Mouse (Mus musculus): ENCODE measurements around the gene Irf2bp1.
A peak's percentile ranks its signal among the peaks of the same experiment; 100 is the strongest.

The Irf2bp1 gene

DNA sequence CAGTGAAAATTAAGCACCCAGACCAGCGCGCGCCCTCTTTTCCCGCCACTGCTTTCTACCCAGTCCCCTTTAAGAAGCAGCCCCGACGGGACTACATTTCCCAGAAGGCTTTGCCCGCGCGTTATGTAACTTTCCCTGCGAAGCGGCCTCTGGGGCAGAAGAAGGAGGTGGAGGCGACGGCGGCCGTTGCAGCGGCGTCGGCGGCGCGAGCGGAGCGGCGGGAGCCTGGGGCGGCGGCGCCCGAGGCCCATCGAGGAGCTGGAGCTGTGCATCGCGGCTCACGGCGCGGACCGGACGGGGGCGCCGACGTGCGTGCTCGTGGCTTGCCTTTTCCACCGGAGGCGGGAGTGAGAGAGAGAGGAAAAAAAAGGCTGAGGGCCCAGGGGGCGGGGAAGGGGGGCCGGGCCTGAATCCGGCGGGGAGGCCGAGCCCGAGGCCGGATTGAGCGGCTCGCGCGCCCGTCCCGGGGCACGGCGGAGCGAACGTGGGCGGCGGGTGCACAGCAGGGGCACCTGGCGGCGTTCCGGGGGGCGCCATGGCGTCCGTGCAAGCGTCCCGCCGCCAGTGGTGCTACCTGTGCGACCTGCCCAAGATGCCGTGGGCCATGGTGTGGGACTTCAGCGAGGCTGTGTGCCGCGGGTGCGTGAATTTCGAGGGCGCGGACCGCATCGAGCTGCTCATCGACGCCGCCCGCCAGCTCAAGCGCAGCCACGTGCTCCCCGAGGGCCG, at the start of gene Irf2bp1:
Gene Irf2bp1, plus strand, starts transcription at position 143 of the 729 bp plus-strand sequence.
- DNase-seq, result peak; percentile 94

- peak; percentile 66 for DNase-seq
Measured at GRCm38 (mm10) chr7:18957569-18958383, 46.1 kb upstream of the Irf2bp1 start.

DNA sequence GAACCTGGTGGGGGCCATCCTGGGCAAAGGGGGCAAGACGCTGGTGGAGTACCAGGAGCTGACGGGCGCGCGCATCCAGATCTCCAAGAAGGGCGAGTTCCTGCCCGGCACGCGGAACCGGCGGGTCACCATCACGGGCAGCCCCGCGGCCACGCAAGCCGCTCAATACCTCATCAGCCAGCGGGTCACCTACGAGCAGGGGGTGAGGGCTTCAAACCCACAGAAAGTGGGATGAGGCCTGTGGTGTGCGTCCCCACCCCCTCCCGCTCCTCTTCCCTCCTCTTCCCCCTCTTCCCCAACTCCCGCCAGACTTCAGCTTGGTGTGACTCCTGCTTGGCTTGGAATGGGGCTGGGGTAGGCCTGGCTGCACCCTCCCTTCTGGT, 45.5 kb upstream of the Irf2bp1 start:
- no peak for DNase-seq

GRCm38 (mm10) chr7:18959446-18959845, 44.4 kb upstream of the Irf2bp1 start:
- no peak for DNase-seq

GRCm38 (mm10) chr7:18962171-18962792, 41.6 kb upstream of the Irf2bp1 start:
- DNase-seq, result no peak

GRCm38 (mm10) chr7:18962795-18963194, 41.0 kb upstream of the Irf2bp1 start:
- no peak for DNase-seq

GRCm38 (mm10) chr7:18963294-18963843, 40.5 kb upstream of the Irf2bp1 start:
- no peak for DNase-seq

DNA sequence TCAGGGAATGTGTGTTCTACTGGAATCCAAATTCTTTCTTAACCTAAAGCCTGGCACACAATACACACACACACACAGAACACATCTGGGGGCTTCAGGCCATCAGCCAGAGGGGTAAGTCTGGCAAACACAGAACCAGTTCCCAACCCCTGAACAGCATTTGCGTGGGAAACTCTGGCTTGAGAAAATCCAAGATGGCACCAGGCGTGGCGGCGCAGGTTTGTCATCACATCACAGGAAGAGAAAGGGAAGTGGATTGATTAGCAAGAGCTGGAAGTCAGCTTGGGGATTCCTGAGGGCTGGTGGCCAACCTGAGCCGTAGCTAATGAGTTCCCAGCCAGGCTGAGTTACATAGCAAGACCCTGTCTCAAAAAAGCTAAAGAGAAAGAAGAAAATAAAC, 38.5 kb upstream of the Irf2bp1 start:
- DNase-seq, result no peak

GRCm38 (mm10) chr7:18967603-18968002, 36.2 kb upstream of the Irf2bp1 start:
- no peak for DNase-seq

GRCm38 (mm10) chr7:18970956-18971355, 32.9 kb upstream of the Irf2bp1 start:
- DNase-seq, result no peak

DNA sequence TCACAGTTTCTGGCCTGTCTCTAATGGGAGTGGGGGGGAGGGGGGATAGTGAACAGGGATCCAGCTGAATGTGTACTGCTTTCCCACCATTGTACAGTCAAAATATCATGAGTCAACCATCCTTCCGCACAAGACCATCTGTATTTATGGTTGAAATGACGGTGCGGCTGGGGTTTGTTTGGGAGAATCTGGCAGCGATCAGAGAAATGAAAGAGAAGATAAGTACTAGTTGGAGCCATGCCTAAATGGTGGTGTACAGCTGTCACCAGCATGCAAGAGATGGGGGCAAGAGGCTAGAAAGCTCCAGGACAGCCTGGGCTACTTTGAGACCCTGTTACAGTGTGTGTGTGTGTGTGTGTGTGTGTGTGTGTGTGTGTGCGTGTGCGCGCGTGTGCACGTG, 25.5 kb upstream of the Irf2bp1 start:
- no peak for DNase-seq

DNA sequence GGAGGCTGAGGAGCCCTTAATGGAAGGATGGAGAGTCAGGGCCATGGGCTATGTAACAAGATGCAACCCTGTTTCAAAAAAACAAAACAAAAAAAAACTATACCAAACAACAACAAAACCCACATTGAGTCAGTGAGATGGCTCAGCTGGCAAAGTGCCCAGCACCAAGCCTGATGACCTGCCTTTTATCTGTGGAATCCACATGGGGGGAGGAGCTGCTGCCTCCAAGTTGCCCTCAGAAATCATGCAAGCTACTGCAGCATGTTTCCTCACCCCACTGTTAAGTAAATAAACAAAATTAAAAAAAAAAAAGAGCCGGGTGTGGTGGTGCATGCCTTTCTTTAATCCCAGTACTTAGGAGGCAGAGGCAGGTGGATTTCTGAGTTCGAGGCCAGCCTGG, 17.3 kb upstream of the Irf2bp1 start:
- DNase-seq, result no peak

- no peak for DNase-seq
Measured at GRCm38 (mm10) chr7:18987100-18987499, 16.7 kb upstream of the Irf2bp1 start, which contains the start of gene Nanos2. Nanos2 (plus strand) TSS chr7:18987400.

GRCm38 (mm10) chr7:18987747-18988146, 16.1 kb upstream of the Irf2bp1 start:
- peak; percentile 22 for DNase-seq

- peak; percentile 25 for DNase-seq
Measured at GRCm38 (mm10) chr7:18988780-18989179, 15.1 kb upstream of the Irf2bp1 start.

DNA sequence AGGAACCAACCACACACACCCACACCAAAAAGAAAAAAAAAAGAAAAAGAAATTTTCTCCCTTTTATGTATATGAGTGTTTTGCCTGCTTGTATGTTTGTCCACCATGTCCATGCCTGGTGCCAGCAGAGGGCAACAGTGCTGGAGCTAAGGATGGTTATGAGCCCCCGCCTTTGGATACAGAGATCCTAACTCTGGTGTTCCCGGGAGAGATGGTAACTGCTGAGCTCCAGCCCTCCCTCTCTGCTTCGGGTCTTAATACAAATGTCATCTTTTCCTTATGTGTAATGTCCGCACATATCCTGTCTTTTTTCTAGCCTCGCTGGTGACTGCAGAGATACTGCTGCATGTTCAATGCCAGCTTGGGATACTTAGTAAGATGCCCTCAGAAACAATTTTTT, 13.8 kb upstream of the Irf2bp1 start:
- peak; percentile 60 for DNase-seq

GRCm38 (mm10) chr7:18990601-18991295, 13.1 kb upstream of the Irf2bp1 start, which contains the start of gene Mypop:
Mypop (plus strand) TSS chr7:18991245.
- peak; percentile 100 for DNase-seq

GRCm38 (mm10) chr7:18991660-18992293, 12.1 kb upstream of the Irf2bp1 start:
- peak; percentile 64 for DNase-seq

DNA sequence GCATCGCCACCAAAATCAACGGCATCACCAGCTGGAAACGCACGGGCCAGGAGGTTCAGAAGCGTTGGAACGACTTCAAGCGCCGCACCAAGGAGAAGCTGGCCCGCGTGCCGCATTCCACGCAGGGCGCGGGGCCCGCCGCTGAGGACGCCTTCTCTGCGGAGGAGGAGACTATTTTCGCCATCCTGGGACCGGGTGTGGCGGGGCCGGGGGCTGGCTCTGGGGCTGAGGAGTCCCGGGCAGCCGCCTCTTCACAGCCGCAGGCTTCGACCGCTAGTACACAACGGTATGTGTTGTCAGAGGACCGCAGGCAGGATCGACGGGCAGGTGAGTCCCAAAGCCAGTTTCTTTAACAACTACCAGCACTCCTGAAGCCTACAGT, 11.6 kb upstream of the Irf2bp1 start:
- peak; percentile 55 for DNase-seq

GRCm38 (mm10) chr7:18993036-18993435, 10.8 kb upstream of the Irf2bp1 start:
- DNase-seq, result no peak

DNA sequence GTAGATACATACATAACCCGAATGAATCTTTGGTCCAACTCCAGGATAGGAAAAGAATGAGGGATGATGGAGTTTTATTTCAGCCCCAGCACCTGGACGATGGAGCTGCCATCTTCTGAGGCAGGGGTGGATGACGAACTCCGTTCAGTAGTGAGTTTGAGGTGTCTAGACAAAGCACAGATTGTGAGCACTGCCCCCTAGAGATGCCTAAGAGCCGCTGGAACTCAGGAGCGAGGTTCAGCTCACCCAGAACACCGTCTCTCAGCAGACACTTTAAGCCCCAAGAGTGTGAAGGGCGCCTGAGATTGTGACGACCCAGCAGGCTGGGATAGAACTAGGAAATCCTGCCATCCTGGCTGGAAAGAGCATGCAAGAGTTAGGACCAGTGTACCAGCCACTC, 5.0 kb upstream of the Irf2bp1 start:
- DNase-seq, result peak; percentile 10

DNA sequence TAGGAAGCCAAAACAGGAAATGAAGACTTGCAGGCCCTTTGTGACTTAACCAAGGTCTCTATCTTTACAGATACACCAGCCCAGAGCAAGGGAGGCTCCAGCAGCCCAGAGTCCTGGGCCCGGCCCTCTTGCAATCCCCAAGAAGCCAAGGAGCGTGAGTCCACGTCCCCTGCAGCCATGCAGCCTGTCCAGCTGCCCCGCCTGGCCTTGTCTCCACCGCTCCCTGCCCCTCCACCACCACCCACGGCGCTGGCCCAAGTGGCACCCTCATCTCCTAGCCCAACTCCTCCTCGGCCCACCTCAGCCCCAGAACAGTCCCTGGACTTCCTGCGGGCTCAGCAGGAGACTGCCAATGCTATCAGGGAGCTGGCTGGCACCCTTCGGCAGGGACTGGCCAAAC, 3.4 kb upstream of the Irf2bp1 start:
- peak; percentile 41 for DNase-seq

Data from cerebellum, adult 11 months (tissue).